Mouse (Mus musculus) thymus, postnatal 25 days (tissue): ENCODE measurements at regions not wholly inside any gene's neighbourhood (a gene's known extent, or its start where the extent isn't known, plus 50 kb on each side); places are given as distances from the start of the nearest gene placed in this dataset.

Experiments
- DNase-seq: peaks from one replicate; pipeline ENCODE4 v3.0.0; 2022

DNA sequence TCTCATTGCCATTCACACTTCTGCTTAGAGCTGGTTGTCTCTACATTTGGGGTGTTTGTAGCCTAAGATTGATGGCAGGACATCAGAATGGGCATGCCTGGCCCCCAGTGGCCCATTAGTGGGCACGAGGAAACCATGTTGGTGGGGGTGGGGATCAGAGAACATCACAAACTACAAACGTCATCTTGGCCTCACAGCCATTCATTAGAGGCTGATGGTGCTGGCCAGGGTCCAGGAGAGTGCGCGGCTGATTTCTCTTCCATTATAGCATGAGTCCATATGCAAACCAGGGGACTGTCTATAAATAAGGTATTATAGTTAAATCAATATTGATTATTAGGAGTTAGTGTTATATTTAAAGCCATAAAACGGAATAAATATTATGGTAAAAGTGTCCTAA, 67.9 kb downstream of the 3100002H09Rik start:
- DNase-seq = no peak

DNA sequence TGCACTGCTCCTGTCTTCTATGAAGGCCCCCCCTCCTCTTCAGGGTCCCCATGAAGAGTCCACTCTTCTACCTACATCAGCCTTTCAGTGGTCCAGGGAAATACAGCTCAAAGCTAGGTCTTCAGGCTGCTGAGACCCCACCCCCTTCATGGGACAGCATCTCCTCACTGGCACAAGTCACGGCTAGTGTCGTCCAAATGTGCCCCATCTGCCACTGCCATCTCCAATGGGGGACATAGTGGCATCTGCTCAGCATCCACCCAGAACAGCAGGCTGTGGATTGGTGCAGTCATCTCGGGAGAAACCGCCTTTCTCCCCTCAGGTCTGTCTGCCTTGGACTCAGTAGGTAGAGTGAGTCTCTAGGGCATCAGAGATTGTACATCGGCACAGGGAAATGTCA, 72.1 kb downstream of the 3100002H09Rik start:
- no peak for DNase-seq

DNA sequence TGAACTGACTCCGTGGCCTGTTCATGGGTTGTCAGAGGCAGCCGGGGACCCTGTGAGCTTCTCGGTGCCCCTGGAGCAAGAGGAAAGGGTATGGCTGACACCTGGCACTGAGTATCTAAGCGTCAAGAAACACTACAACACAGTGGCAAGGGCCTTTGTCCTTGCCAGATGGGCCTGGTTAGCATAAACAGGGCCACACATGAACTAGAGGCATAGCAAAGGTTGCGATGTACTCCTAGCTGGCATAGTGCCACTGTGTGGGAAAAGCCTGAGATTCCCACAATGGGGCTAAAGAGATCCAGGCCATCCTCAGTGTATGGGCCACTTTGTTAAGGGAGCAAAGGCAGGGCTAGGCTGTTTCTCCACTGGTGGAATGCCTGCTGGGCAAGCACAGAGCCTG, 72.9 kb downstream of the 3100002H09Rik start:
- DNase-seq = no peak

DNA sequence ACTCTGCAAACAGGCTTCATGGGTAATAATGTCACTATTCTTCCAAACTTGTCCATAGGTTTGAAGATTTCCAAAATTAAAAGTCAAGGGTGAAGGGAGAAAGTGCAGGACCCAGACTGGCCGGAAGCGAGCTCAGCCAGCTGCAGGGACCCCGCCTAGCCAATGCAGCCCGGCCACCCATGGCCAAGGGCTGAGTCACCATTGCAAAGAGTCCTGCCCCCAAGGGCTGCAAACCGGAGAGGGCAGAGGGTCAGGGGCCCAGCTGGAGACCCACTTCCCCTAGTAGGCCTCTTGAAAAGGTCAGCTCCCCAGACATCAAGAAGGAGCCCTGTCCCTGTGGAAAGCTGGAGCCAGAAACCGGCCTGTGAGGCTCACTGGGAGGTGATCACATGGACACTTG, 77.0 kb downstream of the 3100002H09Rik start:
- DNase-seq = no peak

DNA sequence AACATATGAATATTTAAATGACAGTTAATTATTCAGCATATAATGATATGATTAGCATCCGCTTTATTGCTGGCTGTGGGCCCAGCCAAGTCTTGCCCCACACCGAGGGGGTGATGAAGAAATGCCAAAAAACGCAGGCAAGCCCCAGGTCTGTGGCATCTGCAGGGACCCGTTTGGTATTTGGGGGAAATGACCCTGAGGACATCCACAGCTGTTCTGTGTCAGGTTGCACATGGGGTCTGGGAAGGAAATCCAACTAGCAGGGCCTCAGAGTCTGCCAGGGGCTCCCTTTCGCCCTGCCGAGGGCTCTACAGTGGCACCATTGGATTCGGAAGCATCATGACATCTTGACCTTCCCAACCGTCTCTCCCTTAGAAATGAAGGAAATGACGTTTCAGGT, 80.0 kb downstream of the 3100002H09Rik start:
- DNase-seq = no peak

DNA sequence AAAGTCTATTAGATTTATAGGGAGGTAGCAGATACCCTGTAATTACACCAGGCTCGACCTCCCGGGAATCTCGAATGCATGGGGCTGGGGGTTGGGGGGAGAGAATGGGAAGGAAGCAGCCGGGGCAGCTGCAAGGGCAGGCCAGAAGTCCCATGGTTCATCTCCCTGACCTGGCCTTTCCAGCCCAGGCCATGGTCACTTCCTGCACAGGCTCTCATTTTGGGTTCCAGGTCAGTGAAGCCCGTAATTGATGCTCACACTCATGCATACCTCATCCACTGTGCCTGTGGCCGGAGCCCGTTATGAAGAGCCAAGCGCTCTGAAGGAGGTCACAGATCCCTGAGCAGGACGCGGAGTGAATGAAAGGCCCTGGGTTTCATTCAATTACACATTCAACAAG, 83.8 kb downstream of the 3100002H09Rik start:
- no peak for DNase-seq

DNA sequence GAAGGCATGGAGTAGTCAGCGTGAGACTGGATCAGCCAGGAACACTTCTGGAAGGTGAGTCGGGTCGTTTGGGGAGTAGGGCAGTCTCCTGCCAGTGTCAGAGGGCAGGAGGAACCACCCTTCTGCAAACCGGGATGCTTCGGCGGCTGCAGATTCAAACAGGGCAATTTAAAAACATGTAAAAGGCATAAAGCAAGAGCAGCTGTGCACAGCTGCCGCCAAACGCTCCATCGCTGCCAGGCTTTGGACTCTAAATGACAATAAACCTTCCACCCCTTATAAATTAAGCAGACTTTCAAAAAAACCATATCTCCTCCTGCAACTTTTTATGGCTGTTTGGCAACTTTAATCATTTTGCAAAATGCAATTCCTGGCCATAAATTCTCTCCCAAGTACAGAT, 84.2 kb downstream of the 3100002H09Rik start:
- no peak for DNase-seq

DNA sequence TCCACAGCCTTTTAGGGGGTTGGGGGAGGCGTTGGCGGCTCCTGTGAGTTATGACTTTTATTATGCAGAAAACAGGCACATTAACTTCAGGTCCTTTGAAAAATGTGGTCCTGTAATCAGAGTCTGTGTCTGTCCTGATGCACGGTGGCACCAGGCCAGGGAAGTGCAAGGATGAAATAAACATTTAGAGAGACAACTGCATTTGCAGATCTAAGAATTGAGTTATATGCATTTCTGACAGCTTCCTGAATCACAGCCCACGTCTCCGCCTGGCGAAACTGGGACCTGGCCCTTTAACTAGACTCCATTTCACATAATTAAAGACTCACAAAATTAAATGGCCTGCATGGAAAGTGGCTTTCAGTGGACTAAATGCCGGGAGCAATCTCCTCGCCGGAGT, 90.3 kb downstream of the 3100002H09Rik start:
- DNase-seq = no peak

DNA sequence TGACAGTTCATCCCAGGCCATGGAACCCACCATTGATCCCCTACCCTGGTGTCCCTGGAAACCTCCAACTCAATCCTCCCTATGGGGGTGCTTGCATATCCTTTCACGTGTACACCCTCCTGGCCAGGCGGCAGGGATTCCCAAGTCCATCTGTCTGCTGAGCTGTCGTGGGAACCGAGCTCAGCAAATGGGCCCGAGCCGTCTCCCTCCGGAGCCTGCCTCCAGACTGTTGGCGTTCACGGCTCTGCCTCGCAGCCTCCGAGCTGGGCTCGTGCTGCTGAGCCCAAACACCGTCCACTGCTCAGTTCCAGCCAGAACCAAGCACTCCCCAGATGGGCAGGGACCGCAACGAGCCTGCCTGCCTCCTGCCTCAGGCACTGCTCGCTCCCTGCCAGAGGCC, 98.8 kb downstream of the 3100002H09Rik start:
- DNase-seq = no peak

DNA sequence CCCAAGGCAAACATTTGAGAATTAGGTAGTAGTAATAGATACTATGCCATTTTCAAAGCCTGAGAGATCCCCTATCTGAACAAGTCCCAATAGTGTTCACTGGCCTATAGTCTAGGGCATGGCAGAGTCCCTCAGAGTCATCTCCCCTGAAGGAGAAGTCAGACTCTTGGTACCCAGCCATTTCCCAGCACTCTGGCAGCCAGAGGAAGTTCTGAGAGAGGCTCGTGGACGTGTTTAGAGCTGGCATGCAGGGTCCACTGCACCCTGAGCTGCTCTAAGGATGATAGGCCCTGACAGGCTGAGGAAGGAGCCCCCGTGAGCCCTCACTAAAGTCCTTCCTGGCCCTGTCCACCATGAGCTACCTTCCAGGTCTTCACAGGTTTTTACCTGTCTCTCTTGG, 99.8 kb downstream of the 3100002H09Rik start:
- no peak for DNase-seq

DNA sequence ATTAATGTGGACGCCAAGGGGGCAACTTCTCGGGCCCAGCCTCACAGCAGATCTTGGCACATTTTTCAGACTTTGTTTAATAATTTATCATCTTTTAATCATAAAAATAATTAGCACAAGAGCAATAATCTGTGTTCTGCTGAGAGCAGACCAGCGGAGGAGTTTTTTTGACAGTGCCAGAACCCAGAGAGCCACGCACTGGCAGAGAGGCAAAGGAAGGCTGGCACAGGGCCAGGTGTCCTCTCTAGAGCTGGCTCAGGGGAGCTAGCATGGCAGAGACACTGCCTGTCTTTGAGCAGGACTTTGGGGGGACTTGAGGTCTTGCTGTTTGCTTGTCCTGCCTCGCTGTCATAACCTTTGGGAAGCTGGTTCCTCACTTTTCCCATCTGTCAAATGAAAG, 100.9 kb downstream of the 3100002H09Rik start:
- DNase-seq = no peak

DNA sequence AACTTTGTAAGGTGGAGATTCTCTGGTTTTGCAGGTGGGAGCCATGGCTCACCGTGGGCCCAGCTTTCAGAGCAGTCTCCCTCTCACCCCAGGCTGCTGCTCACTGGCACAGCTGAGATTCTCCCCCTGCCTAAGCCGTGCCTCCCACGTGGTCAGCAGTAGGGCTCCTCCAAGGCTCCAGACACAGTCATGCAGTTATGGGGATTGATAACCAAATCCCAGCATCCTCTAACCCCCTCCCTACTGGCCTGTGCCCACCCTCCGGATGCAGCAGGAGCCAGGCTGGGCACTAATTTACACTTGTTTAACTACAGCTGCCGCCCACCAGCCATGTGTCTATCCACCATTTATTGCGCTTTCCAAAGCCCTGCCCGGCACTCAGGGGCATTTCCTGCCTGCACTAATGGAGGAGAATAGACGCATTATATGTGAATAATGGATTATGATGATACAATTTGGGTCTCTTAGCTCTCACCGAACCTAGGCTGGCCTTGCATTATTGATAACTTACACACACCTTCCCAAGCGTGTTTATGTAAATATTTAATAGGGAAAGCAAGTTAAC, 104.4 kb downstream of the 3100002H09Rik start:
- DNase-seq = no peak

DNA sequence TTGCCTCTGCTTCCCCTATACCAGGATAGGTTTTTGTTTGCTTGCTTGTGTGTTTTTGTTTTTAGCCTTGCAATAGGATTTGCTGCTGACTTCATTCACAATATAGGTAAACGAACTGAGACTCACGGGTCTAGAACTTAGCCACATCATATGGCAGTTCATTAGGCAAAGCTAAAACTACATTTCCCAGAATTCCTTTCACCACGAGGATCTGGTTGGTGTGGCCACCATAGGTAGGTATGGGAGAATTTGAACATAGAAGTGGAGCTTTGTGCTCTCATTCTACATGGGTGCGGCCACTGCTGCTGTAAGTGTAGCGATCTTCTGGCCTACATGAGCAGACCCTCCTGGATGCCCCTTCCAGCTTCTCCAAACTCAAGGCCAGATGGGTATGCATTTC, 108.8 kb downstream of the 3100002H09Rik start:
- no peak for DNase-seq

DNA sequence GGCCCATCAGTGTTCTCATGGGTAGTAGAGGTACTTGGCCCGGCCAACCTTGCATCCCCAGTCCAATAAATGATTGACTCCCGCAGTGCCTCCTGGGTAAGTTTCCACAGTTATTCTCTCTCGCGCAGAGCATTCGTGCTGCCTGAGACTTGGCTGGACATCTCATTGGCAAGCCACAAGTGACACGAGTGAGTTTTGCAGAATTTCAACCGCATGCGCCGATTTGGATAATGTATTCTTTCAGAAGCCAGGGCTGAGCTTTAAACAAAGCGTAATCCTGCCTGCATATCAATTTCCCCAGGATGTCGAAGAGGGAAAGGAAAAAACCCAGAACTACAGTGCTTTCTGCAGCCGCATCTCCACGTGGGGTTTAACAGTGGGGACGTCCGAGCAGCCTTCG, 112.6 kb downstream of the 3100002H09Rik start:
- no peak for DNase-seq

DNA sequence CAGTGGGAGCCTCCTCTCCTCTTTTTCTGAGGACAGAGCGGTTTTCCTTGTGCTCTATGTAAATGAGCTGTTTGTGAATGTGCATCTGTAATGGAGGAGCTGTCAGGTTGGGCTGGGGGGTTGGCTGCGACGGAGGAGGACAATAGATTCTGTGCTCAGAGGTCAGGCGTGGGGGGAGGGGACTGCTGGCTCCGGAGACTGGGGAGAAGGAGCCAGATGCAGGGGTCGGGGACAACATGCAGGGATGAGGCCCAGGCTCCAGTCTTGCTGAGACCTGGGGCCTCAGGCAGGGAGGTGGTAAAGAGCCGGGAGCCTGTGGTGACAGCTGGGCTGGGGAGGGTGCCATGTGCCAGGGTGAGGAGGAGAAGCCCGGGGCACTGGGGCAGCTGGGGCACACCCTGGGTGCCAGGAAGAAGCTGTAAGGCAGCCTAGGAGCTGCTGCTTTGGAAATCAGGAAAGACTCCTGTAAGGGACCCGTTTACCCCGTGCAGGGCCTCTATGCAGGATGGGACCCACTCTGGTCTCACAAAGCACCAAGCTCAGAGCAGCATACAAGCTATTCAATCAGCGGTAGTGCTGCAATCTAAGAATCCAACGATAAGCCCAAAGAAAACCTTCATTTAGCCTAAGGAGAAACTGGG, 124.5 kb downstream of the 3100002H09Rik start:
- DNase-seq = no peak

DNA sequence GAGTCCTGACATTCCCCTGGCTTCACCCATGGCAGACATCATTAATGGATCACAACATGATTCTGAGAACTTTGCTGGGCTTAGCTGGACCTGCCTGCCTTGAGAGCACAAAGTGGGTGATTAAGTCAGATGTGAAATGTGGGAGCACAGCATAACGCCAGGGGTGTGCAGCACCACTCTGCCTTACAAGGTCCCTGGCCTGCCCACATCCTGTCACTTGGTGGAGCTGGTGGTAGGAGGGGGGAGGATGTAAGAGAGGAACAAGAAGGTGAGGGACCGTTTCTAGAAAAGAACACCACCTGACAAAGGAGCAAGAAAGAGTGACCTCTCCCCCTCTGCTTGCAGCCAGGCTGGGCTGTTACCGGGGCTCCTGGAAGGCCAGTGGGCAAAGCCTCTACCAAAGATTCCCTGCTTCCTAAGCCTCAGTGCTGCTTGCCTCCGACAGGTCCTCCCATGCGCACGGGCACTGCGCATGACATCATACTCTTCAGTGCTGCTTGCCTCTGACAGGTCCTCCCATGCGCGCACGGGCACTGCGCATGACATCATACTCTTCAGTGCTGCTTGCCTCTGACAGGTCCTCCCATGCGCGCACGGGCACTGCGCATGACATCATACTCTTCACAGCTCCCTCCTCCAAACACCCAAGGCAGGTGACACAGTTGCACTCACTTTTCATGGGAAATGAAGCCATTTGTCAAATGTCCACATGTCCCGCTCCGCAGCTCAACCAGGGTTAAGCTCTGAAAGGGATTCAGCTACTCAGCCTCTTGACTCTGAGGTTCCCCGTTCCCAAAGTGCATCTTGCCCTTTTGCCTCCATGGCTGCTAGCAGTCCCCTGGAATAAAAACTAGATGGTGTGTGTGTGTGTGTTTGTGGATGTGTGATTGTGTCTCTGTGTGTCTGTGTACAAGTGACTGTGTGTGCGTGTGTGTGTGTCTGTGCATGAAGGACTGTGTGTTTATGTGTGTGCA, 125.7 kb downstream of the 3100002H09Rik start:
- DNase-seq = no peak

DNA sequence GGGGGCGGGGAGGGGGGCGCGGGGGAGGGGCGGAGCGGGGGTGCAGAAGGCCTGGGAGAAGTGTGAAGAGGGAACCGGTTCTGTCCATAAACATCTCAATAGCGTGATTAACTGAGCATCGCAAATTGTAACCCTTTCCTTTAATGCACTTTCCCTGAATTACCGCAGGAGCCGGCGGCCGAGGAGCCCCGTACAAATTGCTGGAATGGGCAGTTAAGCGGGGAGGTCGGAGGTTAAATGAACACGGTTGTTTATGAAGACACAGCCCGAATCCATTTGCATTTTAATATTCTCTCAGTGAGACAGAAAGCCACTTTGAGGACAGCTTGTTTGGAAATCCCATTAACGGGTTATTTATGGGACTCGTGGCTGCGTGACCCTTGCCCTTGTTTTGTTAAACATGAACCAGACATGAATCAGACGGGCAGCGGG, 132.7 kb downstream of the 3100002H09Rik start:
- no peak for DNase-seq

DNA sequence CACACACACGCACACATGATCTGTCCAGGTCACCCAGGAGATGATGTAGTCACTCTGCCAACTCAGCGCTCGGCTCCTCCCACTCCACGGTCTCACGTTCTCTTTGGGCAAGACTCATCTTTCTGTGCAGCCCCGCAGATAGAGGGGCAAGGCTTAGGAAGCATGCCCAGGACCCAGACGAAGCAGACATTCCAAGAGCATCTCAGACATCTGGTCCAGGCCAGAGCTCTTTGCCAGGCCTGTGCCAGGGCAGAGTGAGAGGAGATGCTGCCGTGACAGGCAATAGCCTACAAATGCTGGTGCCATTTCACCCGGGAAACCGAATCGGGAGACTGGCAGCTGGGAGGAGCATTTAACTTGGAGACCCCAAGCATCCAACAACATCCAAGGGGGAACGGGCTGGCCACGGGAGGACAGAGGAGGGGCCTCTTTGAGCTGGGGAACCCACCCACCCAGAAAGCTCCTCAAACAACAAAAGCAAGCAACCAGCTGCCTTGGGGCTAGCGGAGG, 133.2 kb downstream of the 3100002H09Rik start:
- DNase-seq = no peak

DNA sequence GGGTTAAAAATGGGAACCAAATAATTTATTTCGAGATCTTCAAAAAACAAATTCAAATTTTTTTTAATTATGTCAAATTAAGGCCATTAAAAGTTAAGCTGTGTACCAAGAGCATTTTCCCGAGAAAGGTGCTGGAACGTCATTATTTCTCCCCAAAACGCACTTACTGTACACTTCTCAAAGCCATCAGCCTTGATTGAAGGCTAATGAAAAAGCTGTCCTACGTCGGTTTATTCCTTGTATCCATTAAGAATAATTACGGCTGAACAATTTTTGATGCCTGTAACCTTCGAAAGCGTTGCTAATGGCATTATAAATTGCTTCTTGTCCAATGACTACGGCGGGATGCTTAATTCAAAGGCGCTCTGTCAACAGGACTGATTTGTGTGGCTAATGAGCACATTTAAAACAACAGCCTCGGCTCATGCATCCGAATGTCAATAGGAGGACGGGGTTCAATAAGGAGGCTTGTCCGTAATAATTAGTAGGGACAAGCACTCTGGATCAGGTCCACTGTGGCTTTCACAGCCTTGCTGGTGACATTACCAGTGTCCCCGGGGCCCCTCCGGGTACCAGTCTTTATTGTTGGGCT, 145.3 kb downstream of the 3100002H09Rik start:
- no peak for DNase-seq

DNA sequence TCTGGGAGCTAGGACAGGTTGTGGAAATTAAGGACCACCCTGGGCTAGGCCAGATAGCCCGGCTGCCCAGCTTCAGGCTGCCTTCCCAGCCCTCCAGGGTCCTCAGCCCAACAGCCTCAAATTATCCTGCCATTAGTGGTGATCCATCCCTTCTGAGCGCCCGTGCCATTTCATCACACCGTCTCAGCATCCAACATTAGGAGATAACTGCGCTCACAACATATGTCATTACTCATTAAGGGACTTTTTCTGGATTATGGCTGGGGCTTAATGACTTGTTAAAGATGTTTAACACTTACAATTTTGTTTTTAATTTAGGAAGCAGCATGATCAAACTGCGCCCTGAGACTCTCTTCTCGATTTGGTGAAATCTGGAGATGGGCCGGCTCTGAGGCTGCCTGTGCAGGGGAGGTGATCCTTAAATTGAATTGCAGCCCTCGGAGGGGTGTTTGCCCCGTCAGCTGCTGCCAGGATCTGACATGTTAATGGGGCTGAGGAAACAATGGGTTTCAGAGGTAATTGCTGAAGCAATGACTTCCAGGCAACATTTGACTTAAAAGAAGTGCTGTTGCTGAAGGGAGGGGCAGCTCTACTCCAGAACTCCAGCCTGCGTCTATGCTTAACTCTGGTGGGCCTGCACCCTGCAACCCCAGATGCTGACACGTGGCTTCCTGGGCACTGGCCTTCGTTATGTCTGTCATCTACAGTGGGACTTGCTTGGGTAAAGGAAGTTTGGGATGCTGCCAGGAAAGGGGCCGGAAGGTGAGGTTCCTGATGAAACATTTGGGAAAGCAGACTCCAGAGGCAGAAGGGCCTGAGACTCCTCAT, 154.9 kb downstream of the 3100002H09Rik start:
- no peak for DNase-seq

DNA sequence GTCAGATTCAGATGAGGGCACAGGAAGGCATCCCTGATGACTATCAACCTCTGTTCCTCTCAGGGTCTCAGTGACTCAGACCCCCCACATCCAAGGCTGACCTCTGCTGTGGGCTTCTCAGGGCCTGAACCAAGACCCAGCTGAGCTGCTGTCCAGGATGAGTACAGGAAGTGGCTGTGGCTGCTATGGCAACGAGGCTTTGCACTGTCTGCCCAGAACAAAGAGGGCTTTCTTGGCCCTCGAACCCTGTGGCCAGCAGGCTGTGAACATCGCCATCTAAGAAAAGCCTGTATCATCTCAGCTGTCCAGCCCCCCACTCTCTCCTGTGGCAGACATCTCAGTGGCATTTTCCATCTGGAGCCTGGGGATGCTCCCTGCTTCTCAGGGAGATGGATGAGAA, 159.5 kb downstream of the 3100002H09Rik start:
- DNase-seq = no peak

DNA sequence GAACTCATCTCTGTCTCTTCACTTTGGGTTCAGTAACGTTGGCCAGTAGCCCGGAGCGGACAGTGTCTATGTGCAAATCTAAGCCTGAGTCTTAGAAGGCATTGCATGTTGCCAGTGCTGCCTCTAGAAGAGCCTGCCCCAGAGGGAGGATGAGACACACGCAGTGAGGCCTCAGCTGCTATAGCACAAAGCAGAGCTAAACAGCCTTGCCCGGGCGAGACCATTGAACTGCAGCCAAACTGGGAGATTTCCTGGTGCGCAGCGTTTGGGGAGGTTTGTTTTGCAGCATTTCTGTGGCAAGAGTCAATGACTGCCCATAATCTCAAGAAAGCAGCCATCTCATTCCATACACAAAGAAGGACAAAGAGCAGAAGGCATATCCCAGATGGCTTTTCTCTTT, 164.0 kb downstream of the 3100002H09Rik start:
- no peak for DNase-seq
